Mouse (Mus musculus): ENCODE results near the gene Mapk8. TPM values are rescaled to one million over a fixed set of nuclear protein-coding genes. Genes with fewer than 3 reads are reported as not detected.

Mapk8 gene
- polyA plus RNA-seq, 1 experiment from 2014 or later = 13.1 TPM

DNA sequence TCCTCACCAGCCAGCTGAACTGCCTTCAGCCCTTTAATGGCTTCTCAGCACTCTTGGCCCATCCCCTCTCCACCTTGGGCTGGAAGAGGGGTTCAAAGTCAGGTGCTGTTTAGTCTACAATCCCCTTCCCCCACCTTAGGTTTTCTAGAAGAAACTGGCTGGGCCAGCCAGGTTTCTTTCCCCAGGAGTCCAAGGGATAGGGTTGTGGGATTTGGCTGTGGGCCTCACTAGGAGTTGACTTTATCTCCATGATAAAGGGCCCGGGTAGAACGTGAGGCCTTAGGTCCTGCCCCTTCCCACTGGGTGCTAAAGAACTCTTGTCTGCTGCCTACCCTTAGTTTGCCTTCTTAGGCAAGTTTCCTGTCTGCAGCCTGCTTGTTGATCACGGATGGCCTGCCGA lies 115.3 kb downstream of the Mapk8 start:
- Histone ChIP-seq H3K4me1 (ENCODE audit: control insufficient read depth, insufficient read depth, low read length) (peaks cover 11% of the 10 kb centered on the region), H3K27me3 (replicated peaks; ENCODE audit: control insufficient read depth, insufficient read depth, low read length) (0 out of 2 replicates have a peak, but pooled peaks cover 4% of the 10 kb centered on the region), H3K36me3 (ENCODE audit: control insufficient read depth, insufficient read depth, low read length) (no peaks in the 10 kb centered on the region), H3K9ac (ENCODE audit: low read depth, low read length) (no peak overlapping the region), H3K27ac (replicated peaks; ENCODE audit: low read depth, low read length) (no peak overlapping the region), H3K4me3 (ENCODE audit: low read depth, low read length) (no peak overlapping the region), H3K4me2 (ENCODE audit: low read depth, low read length) (no peak overlapping the region), H3K9me3 (ENCODE audit: control insufficient read depth, low read length) (no peaks in the 10 kb centered on the region)
- ATAC-seq (ENCODE audit: low read depth) (no peak), DNase-seq (ENCODE audit: low spot score) (no peak)
- WGBS = 33% methylated on average over 4 of the region's 4 CpGs

DNA sequence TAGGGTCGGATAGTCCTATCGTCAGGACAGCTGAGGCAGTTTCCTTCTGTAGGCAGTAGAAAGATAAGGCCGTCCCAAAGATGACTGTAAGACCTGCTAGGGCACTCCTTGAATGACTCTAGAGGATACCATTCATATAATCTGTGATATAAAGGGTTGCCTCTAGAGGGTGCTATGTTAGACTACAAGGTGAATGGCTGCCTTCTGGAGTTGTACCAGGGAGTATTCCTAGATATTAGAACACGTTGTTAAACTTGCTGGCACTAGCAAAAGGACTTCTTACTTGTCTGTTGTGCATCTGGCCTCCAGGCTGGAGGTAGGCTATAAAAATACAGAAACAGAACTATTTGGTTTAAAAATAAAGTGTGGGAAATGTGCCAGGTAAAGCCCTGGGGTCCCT lies 116.0 kb downstream of the Mapk8 start:
- peaks cover 11% of the 10 kb centered on the region for H3K4me1 ChIP-seq (ENCODE audit: control insufficient read depth, insufficient read depth, low read length)
- H3K36me3 ChIP-seq (ENCODE audit: control insufficient read depth, insufficient read depth, low read length) = no peaks in the 10 kb centered on the region
- 0 out of 2 replicates have a peak, but pooled peaks have one; percentile 4 for ATAC-seq (ENCODE audit: low read depth)
- H3K27ac ChIP-seq (replicated peaks; ENCODE audit: low read depth, low read length) = no peak overlapping the region
- H3K4me2 ChIP-seq (ENCODE audit: low read depth, low read length) = no peak overlapping the region
- no peaks in the 10 kb centered on the region for H3K9me3 ChIP-seq (ENCODE audit: control insufficient read depth, low read length)
- H3K9ac ChIP-seq (ENCODE audit: low read depth, low read length) = no peak overlapping the region
- 0 out of 2 replicates have a peak, but pooled peaks cover 4% of the 10 kb centered on the region for H3K27me3 ChIP-seq (replicated peaks; ENCODE audit: control insufficient read depth, insufficient read depth, low read length)
- peak; percentile 68 for DNase-seq (ENCODE audit: low spot score)
- WGBS = 54% methylated on average over 4 of the region's 4 CpGs
- no peak overlapping the region for H3K4me3 ChIP-seq (ENCODE audit: low read depth, low read length)

DNA sequence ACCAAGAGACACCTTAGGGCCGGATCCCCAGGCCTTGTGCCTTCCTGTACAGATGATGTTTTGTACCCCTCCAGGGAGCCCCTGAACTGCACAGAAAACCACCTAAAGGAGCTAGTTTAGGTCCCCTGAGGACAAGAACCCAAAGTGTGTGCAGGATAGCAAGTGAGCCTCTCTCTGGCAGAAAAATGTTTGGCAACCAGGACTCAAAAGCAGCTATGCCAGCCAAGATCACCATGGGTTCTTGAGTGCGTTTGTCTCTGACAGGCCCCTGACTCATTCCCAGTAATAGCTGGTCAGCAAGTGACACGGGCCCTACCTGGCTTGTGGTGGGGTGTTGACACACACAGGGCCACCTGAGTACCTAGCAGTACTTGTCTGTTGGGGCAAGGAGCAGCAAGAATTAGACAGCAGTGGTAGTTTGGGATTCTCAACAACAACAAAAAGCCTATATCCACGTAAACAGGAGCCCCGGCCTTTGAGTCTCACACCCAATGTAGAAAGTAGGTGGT lies 117.6 kb downstream of the Mapk8 start:
- no peak for ATAC-seq (ENCODE audit: low read depth)

DNA sequence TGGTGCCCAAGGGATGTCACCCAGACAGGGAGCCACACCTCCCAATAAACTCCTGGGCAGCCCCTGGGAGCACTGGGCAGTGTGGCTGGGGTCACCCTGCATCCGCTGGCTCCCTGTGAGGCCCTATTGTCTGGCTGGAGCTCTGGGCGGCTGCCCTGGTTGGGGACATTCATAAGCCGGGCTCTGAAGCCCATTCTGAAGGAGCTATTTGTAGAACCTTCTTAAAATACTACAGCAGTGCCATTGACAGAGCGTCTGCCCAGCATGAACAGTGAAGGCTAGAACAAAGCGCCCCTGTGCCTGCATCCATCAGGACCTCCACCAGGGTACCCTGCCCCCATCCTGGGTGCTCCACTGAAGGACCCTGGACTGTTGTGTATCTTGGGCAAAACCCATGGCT lies 118.6 kb downstream of the Mapk8 start:
- Histone ChIP-seq H3K27ac (replicated peaks; ENCODE audit: low read depth, low read length) (no peak overlapping the region), H3K4me2 (ENCODE audit: low read depth, low read length) (no peak overlapping the region), H3K27me3 (replicated peaks; ENCODE audit: control insufficient read depth, insufficient read depth, low read length) (0 out of 2 replicates have a peak, but pooled peaks cover 9% of the 10 kb centered on the region), H3K9ac (ENCODE audit: low read depth, low read length) (no peak overlapping the region), H3K36me3 (ENCODE audit: control insufficient read depth, insufficient read depth, low read length) (no peaks in the 10 kb centered on the region), H3K9me3 (ENCODE audit: control insufficient read depth, low read length) (no peaks in the 10 kb centered on the region), H3K4me1 (ENCODE audit: control insufficient read depth, insufficient read depth, low read length) (peaks cover 11% of the 10 kb centered on the region), H3K4me3 (ENCODE audit: low read depth, low read length) (no peak overlapping the region)
- ATAC-seq (ENCODE audit: low read depth) (peak; percentile 35; the same call in 1 of the 2 replicates), DNase-seq (ENCODE audit: low spot score) (no peak)
- WGBS = 50% methylated on average over 5 of the region's 5 CpGs

More for the DNA sequence above, 117.6 kb downstream of the Mapk8 start:
- Histone ChIP-seq H3K4me1 (ENCODE audit: control insufficient read depth, insufficient read depth, low read length) (peaks cover 11% of the 10 kb centered on the region), H3K9ac (ENCODE audit: low read depth, low read length) (no peak overlapping the region), H3K9me3 (ENCODE audit: control insufficient read depth, low read length) (no peaks in the 10 kb centered on the region), H3K27ac (replicated peaks; ENCODE audit: low read depth, low read length) (no peak overlapping the region), H3K4me3 (ENCODE audit: low read depth, low read length) (no peak overlapping the region), H3K4me2 (ENCODE audit: low read depth, low read length) (no peak overlapping the region), H3K36me3 (ENCODE audit: control insufficient read depth, insufficient read depth, low read length) (no peaks in the 10 kb centered on the region), H3K27me3 (replicated peaks; ENCODE audit: control insufficient read depth, insufficient read depth, low read length) (0 out of 2 replicates have a peak, but pooled peaks cover 4% of the 10 kb centered on the region)
- no peak for DNase-seq (ENCODE audit: low spot score)
- 81% methylated on average over 5 of the region's 5 CpGs for WGBS

Other genes starting within 250 kb of the Mapk8 start
- 2.9 and 5.8 TPM in 2 replicates for gene Arhgap22, start 233.1 kb downstream of the Mapk8 start, polyA plus RNA-seq (2014; fragmentation: Nextera tagmentation; extraction: Ambion mirVana)
- 0.25 TPM in 1 of 2 replicates, not detected in the other for gene Frmpd2, start 24.5 kb upstream of the Mapk8 start, polyA plus RNA-seq (2014; fragmentation: Nextera tagmentation; extraction: Ambion mirVana)
- gene Ptpn20, start 142.0 kb upstream of the Mapk8 start, polyA plus RNA-seq (2014; fragmentation: Nextera tagmentation; extraction: Ambion mirVana) = 0.33 and 0.37 TPM in 2 replicates